Mouse (Mus musculus) adrenal gland (tissue): Measurements from ENCODE around the gene Thap8.

ENCODE experiments used
- intact Hi-C: fragments of 180-260 bp; cut with DNase I; formaldehyde crosslinking; loops from one replicate; pipeline ENCODE4 v1.15.1; 2025

The Thap8 gene

DNA sequence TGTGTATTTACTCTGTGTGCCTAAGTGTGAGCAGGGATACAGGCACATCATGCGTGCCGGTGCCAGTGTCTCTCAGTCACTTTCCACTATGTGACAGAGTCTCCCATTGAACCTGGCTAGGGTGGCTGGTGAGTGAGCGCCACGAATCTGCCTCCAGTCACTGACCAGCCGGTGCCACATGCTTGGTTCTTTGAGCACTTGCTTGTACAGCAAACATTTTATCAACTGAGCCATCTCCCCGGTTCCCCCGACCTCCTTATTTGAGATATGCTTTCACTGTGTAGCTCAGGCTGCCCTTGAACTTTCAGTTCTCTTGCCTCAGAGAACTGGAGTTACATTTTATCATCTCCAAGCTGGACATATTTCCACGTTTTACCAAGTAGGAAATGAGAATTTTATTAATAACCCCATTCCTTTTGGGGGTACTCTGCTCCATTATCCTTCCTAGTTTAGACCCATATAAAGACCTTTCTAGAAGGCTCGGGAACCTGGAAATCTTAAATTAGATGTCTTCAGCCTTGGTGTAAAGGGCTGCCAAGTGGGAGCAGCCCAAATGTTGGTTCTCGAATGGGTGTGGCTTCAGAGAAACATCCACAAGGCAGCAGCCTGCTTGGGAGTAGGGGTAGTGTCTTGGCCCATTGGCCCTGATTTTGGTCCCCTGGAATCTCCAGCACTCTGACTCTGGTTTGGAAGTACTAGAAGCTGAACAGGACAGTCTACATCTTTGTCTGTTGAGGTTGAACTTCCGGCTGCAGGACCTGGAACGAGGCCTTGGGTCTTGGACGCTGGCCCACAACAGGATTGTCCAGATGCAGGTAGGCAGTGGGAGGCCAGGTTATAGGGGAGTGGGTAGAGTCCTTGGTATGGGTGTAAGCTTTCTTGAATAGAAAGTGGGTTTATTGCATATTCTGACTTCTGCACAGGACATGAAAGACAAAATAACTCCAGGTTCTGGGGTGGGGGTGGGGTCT is 36.0 kb downstream of the Thap8 start:
- intact Hi-C loops = no loop called here

DNA sequence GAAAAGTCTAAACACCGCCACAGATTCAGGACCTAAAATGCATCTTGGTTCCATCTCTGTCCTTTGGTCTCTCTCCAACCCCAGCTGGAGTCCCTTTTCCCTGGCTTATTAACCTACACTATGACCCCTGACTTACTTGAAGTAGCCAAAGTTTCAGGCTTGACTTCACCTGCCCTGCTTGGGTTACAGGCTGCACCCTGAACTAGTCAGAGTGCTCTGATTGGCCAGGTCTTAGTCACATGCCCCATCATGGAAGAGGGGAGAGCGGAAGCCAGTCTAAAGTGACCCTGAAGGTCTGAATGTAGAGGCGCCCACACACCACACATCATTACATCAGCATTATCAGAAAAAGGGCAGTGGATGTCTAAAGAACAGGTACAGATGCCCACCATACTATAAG is 38.2 kb downstream of the Thap8 start:
- intact Hi-C loops = no loop called here

DNA sequence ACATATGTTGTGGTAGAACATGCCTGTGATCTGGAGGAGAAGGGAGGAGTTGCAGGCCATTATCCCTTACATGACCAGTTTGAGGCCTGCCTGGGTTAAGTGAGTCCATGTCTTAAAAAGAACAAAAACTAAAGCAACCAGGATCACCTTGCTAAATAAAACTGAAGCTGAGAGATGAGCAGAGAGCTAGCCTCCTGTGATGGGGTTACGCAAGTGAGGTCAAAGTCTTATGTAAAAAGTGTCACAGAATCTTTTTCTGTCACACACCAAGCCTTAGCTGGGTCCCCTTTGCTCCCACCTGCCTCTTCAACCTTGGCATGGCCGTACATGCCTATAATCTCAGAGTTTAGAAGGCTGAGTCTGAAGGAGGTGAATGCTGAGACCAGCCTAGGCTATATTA is 41.1 kb downstream of the Thap8 start:
- intact Hi-C loops = no loop called here

DNA sequence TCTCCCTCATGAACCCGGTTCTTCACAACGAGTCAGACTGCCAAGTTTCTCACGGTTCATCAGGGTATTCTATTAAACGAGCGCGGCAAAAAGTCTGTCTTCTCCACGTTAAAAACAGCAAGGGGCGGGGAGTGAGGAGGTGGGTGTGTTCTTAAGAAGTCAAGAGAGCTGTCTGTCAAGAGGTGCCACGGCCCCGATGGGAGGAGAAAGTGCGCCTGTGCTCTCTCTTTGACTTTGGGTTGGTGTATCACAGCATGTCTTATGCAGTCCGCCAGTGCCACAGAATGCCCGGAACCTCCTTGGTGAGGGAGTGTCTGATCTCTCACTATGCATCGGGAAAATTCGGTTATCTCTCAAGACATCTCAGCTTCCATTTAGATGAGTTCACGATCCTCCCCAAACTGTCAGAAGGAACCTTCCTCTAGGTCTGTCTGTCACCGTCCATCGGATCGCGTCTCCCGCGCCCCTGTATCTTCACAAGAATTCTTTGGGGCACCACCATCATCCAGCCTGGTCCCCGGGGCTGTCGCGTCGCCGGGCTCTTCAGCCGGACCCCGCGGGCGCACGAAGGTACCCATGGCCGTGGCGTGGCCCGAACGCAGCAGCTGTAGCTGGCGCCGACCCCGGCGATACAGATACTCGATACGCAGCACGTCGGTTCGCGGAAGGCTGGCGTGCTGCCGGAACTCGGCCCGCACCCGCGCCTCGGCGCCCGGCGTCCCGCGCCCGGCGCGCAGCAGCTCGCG is 41.8 kb downstream of the Thap8 start, which contains the start of gene E130208F15Rik:
Gene E130208F15Rik (plus strand): TSS at position 202 of the 746 bp plus-strand sequence.
- intact Hi-C loops = no loop called here

DNA sequence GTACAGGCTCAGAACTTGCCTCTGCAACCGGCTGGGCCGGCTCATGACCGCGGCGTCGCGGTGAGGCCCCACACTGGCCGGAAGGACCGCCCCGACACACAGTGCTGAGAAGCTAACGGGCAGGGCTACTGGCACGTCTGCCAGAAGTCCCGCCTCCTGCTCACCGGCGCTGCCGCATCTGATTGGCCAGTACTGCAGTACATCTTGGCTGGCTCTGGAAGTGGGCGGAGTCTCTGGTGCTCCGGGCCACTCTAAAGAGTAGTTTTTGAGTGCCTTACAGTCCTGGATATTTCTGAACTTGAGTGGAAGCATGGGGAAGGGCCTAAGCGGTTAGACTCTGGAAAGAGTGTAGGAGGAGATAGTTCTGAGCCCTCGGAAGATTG is 42.4 kb downstream of the Thap8 start:
- intact Hi-C loops = no loop called here

DNA sequence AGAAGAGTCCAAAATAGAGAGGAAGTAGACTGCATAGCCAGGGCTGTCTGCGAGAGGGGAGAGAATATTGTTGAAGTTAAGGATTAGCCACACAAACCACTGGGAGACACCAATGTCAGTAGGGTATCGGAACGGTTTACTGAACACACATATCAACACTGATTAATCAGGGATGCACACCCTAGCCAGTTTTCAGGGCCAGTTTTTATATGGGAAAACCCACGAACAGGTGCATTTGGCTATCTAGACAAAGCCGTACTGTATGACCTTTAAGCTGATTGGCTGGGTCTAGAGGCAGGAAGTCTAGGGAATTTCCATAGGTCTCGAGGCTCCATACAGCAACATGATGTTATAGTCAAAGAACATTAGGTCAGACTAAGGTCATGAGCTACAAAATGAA is 43.0 kb downstream of the Thap8 start:
- intact Hi-C loops = no loop called here

DNA sequence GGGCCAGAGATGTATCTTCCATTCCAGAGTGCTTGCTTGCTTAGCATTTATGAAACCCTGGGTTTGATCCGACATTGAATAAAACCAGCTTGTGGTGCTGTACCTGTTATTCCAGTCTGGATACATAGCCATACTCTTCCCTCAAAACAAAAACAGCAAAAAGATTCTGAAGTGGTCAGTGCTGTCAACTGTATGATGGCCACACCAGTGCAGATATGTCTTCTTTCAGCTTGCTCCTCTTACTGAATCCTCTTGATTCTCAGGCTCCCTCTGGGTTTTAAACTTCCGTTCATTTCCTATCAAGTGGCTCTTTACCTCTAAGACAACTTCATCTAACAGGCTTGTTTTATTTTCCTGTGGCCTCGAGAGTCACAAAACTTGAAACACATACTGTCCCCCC is 43.9 kb downstream of the Thap8 start, which contains the start of gene Sdhaf1:
Gene Sdhaf1 (minus strand): TSS at position 101 of the 400 bp plus-strand sequence.
- intact Hi-C loops = no loop called here

DNA sequence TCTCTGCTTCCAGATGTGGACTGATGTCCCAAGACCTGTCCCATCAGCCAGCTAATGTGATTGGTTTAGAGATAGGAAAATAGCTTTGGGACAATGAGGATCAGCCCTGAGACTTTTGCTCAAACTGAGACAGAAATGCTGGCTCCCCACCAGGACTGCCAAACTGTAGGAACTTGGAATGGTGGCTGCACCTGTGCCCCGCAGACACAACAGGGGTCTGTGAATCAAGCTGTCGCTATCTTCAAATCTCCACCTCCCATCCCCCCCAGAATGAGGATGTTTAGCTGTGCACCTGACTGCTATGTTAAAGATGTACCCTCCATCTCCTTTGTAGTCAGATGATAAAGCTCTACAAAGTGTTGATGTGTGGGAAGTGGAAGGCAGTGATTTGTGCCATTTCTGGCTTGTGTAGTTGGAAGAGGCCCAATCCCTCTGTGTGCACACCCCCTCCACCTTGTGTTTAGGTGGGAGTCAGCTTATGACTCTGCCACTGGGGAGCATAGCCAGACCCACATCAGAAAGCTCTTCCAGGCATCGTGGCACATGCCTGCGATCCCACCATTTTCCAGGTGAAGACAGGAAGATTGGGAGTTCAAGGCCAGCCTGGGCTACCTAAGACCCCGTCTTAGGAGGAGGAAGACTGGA is 44.5 kb downstream of the Thap8 start:
- intact Hi-C loops = no loop called here

DNA sequence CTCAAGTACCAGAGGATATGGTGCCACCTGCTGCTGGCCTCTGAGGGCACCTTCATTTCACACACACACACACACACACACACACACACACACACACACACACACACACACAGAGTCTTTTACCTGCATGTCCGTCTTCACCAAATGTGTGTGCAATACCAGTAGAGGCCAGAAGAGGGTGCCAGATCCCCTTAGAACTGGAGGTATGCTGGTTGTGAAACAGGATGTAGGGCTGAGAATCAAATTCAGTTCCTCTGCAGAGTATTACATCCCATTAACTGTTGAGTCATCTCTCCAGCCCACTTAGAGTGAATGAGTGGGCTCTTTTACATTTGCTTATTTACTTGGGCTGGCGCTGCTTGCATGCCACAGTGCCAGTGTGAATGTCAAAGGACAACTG is 45.5 kb downstream of the Thap8 start:
- intact Hi-C loops = no loop called here

DNA sequence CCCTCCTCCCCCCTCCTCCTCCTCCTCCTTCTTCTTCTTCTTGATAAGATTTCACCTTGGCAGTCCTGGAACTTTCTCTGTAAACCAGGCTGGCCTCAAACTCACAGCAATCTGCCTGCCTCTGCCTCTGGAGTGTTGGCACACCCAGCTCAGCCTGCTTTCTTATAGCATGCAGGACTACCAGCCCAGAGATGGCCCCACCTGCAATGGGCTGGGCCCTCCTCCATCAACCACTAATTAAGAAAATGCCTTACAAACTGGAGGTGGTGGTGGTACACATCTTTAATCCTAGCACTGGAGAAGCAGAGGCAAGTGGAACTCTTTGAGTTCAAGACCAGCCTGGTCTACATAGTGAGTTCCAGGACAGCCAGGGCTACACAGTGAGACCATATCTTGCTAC is 46.5 kb downstream of the Thap8 start:
- intact Hi-C loops = no loop called here

DNA sequence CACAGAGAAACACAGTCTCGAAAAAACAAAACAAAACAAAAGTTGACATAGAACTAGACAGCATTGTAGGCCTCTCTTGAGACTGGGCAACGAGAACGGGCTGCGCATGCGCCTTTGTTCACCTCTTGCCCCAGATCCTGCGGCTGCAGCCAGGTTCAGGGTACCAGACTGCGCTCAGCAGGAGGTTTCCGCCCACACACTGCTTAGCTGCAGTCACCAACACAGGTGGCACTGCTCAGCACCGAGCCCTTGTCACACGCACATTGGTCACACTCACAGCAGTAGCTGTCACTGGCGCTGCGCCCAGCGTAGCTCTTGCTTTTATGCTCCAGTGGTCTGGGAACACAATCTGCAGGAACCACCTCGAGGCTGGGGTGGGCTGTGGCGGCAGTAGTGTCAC is 47.2 kb downstream of the Thap8 start:
- intact Hi-C loops = no loop called here

DNA sequence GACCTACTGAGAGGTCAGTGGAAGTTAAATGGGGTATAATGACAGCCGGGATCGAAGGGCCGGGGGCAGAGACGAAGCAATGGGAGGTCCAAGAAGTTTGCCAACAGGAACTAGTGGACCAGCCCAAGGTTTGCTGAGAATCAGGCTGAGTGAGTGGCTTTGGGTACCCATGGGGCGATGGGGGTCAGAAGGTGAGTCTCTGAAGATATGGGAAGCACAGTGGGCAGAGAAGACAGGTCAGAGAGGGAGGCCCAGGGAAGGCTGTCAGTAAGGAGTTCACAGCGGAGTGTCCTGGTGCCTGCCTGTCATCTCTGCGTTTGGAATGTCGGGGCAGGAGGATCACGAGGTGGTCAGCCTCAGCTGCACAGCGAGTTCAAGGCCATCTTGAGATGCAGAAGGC is 48.5 kb downstream of the Thap8 start:
- intact Hi-C loops = no loop called here

DNA sequence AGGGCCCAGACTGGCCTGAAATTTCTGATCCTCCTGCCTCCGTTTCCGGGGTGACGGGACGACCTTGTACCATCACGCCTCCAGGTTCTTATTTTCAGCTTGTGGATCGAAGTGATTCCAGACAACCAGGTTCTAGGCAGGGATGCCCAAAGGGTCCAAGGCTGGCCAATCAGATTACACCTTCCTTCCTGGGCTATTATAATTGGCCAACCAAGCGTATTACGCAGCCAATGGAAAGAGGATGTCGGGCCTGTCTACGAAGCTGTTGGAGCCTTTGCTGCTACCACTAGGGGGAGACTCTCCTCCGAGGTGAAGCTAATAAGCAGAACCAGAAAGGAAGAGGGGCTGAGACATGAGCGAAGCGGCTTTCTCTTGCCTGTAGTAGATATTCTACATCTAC is 52.0 kb downstream of the Thap8 start:
- intact Hi-C loops = no loop called here

DNA sequence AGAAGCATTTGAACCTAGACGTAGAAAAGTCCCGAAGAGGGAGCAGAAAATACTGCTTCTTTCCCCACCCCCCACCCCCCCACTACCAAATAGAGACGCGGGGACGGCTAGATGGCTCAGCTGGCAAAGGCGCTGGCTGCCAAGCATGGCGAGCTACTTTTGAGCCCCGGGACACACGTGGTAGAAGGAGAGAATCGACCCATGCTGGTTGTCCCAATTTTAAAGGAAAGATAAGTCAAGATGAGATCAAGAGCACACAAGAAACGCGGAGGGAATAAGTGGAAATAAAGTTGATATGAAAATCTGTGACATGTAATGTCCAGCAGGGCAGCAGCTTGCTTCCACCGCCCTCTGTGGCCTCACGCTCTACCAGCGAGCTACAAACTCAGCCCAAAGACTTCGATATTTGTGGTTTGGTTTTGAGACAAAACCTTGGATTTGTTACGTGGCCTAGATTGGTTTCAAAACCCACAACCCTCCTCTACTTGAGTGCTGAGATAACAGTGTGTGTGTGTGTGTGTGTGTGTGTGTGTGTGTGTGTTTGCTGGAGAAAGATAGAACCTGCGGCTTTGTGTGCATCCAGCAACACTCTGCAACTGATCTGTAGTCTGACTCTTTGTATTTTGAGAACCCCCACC is 52.8 kb downstream of the Thap8 start:
- intact Hi-C loops = no loop called here

DNA sequence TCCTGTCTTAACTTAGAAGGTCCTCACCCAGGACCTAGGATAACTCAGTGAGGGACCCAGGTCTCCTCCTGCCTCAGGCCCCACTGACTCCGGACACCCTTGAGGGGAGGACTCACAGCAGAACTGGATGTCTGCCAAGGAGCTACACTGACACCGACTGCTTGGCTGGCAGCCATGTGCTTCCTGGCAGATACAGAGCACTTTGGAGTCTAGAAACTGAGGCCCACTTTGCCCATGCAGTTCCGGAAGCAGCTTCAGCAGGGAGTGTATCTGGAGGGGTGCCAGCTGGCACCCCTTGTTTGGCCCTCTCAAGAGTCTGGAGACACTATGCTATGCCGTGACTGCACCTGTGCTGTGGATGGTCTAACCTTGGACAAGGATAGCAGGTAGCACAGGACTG is 53.5 kb downstream of the Thap8 start:
- intact Hi-C loops = no loop called here

DNA sequence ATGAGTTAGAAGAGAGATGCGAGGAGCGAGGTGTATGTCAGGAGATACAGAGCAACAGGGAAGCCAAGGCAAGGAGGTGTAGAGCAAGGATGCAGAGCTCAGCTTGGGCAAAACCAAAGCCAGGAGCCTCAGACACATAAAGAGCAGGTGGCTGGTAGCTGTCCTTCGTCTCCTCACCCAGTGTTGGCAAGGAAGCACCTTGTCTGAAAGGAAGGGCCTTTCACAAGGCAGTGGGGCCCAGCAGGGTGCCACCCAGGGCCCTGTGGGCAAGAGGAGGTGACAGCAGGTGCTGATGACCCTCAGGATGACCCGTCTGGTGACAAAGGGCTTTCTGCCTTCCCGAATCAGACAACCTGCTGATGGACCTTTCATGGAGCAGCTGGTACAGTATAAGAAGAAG is 54.7 kb downstream of the Thap8 start:
- intact Hi-C loops = no loop called here

DNA sequence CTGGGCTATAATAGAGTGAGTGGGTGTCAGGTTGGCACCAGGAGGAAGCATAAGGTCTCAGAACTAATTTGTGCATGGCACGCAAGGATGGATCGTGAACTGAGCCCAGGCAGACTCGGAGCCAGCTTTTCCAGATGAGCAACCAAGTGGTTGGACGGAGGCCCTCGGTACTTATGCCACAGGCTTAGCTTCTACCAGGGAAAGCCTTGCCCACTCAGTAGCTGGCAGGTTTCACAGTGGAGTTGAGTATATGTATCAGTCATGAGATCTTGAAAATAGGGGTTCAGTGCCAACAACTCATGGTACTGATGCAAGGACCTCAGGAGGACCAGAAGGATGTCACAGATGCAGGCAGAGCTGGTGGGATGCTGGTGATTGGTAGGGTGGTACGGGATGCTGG is 55.8 kb downstream of the Thap8 start:
- intact Hi-C loops = loop anchor here (1.0 kb wide), 1 partner anchor 11 kb away; no protein-coding TSS in a partner anchor

DNA sequence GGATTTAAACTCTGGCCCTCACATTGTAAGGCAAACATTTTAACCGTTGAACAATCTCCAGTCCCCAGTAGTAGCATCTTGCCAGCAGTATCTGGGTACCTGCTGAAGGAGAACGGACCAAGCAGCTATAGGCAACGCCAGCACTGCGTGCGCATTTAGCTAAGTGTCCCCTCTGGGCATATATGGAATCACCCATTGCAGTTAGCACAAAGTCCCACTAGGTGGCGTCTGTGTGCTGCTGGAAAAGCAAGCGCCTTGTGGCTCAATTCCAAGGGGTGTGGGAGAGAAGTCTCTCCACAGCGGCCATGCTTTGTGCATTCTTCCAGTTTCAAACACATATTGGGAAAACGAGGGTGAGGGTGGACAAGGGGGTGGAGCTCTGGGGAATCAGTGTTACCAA is 56.5 kb downstream of the Thap8 start:
- intact Hi-C loops = no loop called here

DNA sequence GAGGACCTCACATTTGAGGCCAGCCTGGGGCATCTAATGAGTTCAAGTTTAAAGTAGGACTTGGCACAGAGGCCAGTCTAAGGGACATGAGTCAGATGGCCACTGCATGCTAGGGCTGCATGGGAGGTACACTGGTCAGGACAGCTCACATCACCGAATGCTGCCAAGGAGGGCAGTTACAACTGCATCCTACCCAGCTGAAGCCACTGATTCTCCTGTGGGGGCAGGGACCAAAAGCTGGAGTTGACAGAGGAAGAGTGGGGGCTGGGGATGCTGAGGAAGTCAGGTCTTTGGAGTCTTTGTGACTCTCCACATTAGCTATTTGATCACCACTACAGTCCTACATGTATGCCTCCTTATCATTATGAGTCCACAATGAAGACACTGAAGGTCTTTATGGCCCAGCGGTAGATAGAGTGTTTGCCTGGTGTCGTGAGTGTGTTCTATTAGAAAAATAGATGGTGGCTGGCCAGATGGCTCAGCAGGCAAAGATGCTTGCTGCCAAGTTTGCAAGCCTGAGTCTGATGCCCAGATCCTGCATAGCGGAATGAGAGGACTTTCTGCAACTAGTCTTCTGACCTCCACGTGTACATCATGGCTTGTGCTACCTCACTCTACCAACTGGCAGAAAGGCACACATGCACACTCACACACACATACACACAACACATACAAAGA is 59.7 kb downstream of the Thap8 start:
- intact Hi-C loops = no loop called here
